Mouse (Mus musculus): ENCODE data around the gene Yeats2.
A peak's percentile ranks its signal among the peaks of the same experiment; 100 is the strongest.

The Yeats2 gene

DNA sequence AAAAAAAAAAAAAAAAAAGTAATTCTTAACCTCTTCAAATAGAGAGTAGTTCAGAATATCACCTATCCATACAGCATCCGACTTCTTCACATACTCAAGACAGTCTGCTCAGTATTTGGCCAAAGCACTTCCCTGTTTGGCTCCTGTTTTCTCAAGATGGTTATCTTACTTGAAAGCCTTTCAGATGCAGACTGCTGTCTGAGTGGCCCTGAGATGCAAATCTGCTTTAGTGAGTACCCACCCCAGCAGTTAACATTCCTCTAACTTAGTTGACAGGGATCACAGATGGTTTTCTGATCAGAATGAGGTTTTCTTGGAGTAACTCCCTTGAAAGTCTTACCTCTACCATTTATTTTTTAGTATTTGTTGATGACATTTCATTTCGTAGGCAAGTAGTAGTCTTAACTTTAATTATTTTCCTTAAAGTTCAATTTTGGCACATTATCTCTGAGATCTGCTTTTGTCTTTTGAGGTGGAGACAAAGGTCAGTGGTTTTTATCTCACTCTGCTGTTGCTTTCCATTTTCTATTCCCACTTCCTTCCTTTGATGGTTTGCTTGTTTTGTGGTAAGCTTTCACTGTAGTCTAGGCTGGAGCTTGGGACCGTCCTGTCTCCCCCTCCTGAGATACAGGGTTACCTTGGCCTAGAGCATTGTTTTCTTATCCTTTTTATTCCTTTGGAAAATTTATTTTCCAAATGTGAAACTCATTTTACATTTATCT lies 50.5 kb downstream of the Yeats2 start:
- DNase-seq (ENCODE audit: low spot score), result no peak

DNA sequence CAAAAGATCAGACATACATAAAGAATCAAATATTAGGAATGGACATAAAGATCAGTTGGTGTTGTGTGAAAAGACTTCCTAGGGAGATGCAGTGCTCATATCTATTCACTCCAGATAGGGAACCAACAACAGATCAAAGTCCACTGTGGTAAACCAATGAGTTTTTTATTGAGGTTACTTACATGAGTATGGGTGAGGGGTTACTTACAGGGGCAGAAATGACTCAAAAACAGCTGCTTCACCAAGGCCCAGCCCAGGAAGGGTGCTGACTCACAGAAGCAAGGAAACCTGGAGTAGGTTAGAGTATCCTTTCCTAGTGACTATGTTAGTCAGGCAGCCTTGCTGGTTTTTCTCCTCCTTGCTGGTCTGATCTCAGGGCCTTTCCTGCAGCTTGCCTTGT lies 51.2 kb downstream of the Yeats2 start:
- DNase-seq (ENCODE audit: low spot score), result no peak

DNA sequence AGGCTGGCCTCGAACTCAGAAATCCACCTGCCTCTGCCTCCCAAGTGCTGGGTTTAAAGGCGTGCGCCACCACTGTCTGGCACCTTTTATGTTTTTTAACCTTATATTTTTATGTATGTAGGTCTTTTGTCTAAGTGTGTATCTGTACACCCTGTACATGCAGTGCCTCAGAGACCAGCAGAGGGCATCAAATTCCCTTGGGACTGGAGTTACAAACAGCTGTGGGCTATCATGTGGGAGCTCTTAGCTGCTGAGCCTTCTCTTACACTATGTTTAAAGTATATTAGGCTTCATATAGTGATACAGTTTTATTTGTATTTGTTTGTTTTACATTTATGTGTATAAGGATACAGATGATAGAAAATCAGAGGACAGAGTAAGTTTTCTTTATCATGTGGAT lies 54.7 kb downstream of the Yeats2 start:
- no peak for DNase-seq (ENCODE audit: low spot score)

DNA sequence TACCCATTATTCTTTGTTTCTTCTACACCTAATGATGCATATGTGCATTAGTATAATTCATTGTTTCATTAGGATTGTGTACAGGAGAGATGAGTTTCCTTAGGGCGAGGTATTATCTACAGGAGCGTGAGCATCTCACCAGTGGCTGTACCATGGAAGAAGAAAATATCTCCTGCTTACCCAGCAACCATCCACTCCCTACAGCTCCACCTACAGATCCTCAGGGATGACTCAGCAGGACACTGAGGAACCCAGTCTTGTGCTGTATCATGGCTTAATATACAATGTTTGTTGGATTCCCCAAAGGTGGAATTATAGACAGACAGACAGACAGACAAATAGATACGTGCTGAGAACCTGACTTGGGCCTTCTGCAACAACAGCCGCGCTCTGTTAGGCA lies 56.1 kb downstream of the Yeats2 start:
- no peak for DNase-seq (ENCODE audit: low spot score)

DNA sequence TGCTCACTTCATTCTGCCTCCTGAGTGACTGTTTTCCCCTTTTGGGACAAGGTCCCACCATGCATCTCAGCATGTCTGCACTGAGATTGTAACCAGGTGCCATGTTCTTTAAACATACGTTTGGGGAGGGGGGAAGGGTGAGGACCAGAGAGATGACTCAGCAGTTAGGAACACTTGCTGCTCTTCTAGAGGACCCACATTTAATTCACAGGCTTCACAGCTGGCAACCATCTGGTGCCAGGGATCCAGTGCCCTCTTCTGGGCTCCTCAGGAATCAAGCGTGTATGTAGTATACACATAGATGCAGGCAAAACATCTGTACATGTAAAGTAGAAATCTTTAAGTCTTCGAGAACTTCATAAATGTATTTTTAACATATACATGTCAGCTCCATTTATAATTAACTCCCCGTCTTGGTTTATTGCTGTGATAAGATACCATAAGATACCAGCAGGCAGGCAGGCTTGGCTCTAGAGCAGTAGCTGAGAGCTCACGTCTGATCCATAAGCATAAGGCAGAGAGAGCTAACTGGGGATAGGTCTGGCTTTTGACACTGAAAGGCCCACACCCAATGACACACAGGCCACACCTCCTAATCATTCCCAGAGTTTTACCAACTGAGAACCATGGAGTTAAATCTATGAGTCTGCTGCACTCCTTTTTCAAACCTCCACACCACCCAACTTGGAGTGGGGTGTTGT lies 58.8 kb downstream of the Yeats2 start:
- DNase-seq (ENCODE audit: low spot score), result no peak

DNA sequence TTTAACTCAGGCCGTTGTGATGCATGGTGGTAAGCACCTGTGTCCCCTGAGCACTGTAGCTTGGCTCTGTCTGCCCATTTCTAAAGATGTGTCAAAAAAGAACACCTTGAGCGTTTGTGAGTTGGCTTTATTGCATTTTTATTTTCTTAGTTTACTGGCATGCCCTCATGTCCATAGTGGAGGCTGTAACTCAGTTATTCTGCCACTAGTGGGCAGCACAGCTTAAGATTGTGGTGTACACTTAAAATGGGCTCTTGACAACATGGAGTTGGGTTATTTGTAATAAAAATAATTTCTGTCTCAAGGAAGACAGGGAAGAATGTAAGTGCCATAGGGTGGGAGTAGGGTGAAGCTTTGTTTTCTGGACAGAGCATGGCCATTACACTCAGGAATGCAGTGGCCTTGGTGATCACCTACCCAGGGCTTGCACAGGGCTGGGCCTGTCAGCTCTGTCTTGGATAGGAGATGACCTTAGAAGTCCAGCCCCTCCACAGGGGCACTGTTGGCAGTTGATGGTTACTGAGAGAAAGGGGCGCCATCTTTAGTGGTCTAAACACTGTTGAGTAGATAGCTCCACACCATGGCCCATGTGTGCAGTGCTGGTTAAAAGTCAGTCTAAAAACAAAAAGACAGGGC lies 72.8 kb downstream of the Yeats2 start:
- no peak for DNase-seq (ENCODE audit: low spot score)

DNA sequence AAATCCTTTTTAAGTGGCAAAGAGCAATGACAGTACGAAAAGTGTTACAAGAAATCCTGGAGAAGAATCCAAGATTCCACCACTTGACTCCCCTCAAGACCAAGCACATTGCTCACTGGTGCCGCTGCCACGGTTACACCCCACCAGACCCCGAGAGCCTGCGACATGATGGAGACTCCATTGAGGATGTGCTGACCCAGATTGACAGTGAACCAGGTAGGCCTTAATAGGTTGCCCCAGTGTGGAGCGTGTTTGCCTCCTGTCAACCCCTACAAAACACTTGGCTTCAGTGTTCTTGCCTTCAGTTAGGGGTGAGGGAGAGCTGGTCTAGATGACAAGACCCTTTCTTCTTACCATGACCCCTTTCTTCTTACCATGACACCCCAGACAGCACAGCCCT lies 81.9 kb downstream of the Yeats2 start:
- no peak for DNase-seq (ENCODE audit: low spot score)

DNA sequence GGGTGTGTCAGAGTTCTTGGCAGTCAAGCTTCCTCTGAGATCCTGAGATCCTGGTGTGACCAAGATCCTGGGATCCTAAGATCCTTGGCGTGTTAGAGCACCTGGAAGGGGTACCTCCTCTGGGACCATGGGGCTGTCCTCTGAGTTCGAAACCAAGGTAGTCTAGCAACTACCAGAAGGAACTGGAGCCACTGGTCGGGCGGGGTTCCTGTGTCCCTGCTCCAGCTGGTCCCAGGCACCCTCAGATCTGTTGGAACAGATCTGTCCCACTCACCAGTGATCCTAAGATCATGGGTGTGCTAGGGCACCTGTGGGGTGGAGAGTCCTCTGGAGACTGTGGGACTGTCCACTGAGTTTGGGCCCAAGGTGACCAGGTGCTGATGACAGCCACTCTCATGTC lies 85.8 kb downstream of the Yeats2 start:
- DNase-seq (ENCODE audit: low spot score), result no peak

DNA sequence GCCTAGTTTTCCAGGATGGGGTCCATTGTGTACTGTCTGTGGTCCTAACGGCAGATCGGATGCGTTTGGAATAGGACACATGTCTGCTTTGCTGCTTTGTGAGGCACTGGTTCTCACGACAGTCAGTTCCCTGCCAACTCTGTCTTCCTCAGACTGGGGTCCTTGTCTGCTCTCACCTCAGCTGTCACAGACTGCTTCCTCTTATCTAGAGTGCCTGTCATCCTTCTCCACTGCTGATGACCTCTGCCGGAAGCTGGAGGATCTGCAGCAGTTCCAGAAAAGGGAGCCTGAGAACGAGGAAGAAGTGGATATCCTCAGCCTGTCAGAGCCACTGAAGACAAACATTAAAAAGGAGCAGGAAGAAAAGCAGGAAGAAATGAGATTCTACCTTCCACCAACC lies 86.6 kb downstream of the Yeats2 start:
- no peak for DNase-seq (ENCODE audit: low spot score)

DNA sequence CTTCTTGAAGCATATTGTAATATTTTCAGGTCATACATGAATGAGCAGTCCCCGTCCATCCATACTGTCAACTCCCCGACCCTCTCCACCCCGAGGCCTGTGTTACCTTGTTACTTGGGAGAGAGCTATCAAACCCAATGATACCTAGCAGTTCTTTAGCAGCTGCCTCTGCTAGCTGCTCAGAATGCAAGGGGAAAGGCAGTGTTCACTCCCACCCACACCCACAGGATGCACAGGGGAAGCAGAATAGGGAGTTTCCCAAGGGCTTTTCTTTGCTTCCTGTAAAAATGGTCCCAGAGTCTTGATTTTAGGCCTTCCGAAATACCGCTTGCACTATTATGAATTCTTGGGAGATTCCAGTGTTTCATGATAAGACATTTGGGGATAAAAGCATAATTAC lies 87.3 kb downstream of the Yeats2 start:
- no peak for DNase-seq (ENCODE audit: low spot score)

DNA sequence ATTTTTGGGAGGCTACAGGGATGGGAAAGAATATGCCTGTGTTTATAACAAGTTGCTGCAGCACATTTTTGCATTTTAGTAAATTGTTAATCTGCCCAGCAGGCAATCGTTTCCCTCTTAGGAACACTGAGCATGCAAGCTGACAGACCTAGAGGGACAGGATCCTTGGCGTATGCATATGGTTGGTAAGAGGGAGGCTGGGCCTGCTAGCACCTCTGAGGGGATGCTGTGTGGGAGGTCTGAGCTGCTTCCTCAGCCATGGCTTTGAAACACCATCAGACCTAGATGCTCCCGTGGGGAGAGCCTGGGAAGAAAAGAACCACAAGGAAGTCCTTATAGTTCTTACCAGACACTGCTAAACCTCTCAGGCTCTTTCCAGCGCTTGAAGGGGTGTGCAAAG lies 93.5 kb downstream of the Yeats2 start:
- no peak for DNase-seq (ENCODE audit: low spot score)

DNA sequence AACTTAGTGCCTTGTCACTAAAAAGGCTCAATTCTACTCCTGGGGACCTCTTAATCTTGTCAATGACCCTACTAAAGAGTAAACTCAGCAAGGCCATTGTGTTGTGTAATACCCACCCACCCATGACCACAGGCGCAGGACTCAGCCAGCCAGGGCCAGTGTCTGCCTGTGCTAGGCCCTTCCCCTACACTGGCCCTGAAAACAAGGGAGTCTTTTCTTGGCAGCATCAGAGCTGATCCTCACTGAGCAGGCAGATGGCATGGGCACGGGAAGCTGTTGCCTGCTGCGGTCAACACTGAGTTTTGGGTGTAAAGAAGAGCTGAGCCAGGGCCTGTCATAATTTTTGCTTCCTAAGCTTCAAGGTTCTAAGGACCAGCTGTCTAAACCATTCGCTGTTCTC lies 96.6 kb downstream of the Yeats2 start:
- no peak for DNase-seq (ENCODE audit: low spot score)

DNA sequence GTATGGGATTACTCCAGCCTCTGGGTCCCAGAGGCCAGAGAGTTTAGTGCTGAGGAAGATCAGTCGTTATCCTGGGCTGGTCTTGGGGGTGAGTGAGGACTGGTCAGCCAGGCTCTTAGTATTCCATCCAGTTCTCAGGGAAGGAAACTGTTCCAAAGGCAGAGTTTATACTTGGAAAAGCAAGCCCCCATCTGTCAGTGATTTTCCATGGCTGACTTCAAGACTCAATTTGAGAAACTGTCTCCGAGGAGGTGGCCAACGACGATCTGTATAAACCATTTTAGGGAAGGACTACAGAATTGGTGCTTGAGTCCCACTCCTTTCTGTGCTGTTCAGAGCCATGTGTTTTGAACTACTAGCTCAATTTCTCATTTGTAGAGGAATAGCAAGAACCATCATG lies 97.8 kb downstream of the Yeats2 start:
- no peak for DNase-seq (ENCODE audit: low spot score)

DNA sequence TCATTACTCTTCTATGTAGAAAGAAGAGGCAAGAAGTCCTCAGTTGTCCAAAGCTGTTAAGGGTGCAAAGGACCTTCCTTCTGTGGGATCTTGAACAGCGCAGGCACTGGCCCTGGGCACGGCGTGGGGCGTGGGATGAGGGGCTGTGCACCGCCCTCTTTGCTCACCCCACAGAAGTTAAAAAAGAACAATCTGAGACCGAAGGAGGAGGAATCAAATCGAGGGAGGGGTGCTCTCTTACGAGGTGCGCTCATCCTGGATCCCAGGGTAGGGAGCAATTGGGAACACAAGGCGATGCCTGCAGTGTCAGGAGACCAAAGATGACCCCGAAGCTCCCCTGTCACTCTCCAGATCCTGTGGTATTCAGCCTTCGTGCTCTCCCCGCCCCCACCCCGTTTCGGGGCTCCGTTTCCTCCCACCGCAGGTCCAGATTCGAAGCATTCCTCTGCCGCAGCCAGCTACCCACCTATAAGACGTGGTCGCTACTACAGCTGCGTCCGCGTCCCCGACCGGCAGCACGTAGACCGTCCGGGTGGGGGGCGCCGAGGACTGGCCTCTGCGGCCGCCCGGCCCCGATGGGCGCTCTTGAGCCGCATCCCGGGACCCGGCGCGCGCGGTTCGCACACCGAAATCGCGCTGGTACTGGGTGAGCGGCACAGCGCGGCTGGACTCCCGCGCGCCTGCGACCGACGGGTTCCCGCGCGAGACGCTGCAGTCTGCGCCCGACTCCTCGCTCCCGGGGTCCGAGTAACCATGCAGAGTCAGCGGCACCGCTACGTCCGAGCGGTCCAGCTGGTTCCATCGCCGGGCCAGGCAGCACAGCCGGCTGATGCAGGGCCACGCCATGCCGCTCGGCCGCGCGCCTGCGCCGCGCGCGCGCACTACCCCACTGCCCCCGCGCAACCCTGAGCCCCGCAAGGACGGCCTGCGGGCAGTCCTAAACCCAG lies 99.9 kb downstream of the Yeats2 start, which contains the start of gene Map6d1:
Gene Map6d1, minus strand, starts transcription at position 891 of the 947 bp plus-strand sequence.
- DNase-seq (ENCODE audit: low spot score), result peak; percentile 15

DNA sequence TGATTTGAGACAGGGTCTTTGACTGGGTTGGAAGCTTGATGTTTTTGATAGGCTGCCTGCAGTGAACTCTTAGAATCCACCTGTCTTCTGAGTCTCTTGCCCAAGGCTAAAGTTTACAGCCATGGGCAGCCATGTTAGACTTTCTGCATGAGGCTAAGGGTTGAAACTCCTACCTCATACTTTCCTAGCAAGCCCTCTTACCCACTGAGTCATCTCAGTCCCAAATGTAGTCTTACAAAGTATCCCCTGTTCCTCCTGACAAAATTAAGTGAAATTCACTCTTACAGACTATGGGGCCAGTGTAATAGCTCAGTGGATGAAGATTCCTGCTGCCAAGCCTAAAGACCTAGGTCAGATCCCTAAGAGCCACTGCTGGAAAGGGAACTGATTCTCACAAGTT lies 106.2 kb downstream of the Yeats2 start:
- no peak for DNase-seq (ENCODE audit: low spot score)

DNA sequence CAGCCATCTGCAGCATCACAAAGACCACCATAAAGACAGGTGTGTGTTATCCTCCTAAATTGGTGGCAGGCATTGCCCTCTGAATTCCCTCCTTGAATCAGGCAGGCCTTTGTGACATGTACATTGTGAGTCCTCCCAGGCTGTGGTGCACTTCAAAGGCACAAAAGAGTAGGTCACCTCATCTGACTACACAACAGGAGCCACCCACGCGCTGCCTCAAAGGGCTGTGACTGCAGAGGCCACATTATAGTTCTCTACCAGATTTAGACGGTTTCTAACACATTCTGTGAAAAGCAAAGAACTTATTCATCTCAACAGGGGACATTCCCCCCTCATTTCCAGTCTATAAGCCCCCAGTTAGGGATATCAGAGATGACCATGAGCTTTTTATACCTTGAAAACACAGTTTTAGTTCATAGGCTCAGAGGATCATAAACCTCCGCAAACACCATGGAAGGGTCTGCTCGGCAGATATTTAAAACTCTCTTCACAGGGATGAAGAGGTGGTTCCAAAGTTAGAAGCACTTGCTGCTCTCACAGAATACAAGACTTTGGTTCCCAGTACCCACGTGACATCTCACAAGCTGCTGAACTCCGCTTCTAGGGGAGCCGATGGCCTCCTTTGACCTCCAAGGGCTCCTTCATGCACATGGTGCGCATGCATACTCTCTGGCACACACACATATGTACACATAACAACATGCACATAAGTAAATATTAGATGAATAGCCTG lies 107.7 kb downstream of the Yeats2 start:
- no peak for DNase-seq (ENCODE audit: low spot score)

DNA sequence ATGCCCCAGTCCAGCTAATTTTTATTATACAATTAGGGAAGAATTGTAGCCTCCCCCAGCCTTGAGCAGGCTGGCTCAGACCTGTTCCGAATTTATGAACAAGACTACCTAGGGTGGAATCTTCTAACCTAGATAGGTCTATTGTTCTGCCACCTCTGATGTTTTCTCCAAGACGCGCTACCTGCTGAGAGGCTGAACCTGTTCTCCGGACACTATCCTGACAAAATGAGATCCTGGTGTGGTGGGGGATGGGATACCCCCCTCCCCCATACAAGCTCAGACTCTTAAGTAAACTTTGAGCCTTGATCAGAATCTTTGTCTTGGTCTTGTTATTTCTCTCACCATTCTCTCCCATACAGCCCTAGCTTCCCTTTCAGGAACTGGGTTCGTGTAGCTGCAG lies 117.1 kb downstream of the Yeats2 start:
- no peak for DNase-seq (ENCODE audit: low spot score)

DNA sequence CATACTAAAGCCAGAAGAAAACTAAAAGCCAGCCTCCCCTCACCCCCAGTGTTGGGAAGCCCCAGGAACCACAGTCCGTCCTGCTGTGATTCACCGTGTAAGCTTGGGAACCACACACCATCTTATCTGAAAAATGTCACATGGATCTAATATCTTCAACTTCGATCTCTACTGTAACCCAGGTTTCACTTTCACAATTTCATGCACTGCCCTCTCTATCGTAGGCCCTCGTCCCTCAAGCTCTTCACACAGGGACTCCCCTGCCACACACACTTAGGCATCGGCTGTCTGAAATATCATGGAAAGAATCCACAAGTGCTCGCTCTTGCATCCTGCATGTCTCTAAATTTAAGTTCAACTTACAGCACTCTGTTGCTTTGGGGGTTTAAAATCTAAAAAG lies 124.2 kb downstream of the Yeats2 start:
- no peak for DNase-seq (ENCODE audit: low spot score)

DNA sequence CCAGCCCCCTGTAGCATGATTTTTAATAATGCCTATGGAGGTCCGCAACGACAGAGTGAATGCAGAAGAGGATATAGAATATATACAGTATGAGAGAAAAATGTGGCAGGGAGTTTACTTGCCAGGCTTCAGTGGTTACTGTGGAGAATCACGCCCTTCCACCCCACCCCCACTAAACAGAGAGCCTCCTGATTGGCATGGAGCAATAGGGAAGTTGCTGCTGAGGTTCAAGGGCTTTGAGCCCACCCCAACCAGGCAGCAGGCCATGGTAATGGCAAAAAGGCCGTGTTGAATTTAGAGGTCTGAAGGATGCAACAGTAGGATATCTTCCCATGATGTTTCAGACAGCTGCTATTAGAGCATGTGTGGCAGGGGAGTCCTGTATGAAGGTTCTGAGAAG lies 130.5 kb downstream of the Yeats2 start:
- no peak for DNase-seq (ENCODE audit: low spot score)

DNA sequence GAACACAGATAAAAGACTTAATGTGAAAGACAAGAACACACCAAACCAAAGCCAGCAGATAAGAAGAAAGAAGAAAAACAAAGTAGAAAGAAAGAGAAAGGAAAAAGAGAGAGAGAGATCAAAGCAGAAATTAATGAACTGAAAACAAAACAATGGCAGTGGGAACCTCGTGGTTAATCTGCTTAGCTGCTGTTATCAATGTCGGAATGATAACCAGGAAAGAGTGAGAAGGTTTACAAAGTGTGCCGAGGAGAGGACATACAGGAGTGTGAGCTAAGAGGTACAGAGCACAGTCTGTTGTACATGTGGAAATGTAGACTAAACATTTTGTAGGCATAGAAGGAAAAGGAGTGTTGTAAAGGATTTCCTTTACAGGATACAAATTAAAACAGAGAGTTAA lies 132.1 kb downstream of the Yeats2 start:
- DNase-seq (ENCODE audit: low spot score), result no peak

DNA sequence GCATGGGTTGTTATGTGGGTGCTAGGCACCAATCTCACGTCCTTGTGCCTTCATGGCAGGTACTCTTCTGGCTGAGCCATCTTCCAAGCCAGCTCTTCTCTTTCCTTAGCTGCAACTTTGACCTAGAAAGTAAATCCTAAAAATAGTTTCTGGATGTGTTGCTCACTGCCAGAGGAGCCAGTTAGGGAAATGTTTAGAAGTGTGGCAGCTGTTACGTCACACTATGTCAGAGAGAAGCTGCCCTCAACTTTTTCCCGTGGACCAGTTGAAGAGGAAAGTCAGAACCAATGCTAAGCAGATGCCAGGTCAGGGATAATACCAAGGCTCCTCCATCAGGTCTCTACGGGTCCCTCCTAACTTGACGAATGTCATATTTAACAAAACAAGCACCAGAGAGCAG lies 138.5 kb downstream of the Yeats2 start:
- no peak for DNase-seq (ENCODE audit: low spot score)

DNA sequence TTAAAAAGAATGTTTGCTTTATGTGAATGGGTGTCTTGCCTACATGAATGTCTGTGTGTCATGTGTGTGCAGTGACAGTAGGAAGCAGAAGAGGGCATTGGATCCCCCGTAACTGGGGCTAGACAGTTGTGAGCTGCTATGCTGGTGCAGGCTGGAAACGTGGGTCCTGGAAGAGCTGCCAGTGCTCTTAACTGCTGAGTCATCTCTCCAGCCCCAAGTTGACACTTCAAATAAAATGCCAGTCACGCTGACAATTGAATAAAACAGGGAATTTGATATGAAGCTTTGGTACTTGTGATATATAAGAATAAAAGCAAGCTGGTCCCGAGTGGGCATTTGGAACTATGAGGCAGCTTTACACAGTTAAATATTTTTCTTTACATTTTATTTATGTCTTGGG lies 139.4 kb downstream of the Yeats2 start:
- DNase-seq (ENCODE audit: low spot score), result no peak

Measured in ovary, postnatal 10 days (tissue).